In the genomic region with DNA sequence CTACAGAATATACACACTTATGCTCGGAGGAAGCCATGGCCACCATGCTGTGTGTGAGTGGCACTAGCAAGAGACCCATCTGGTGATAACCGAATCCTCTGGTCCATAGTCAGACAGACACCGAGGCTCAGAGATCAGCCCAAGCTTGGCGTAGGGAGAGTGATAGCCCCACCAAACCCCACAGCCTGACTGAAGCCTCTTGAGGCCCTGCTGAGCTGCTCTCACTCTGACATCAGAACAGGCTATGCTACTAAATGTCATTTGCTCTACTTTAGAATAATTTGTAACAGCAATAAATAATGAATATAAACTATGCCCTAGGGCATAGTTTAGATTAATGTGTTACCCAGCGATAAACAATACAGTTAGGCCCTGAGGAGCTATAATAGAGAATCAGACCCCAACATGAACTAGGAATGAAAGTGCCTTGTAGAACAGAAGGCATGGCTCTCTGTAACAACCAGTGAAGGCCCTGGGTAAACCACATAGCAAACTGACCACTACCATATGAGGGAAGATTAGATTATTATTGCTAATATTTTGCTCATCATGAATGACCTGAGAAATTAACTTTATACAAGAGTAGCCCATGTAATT, we compare ENCODE assay signal across 25 mouse cellular contexts.
"Had no signal": no experiment of that assay in that cellular context is flagged by ENCODE, and none has a peak within 500 bp of the region (broad histone marks: within the 10 kb centered on the region; RNA-seq: fewer than 3 reads in every experiment).

No protein-coding gene starts in this region.

- H3K36me3 ChIP-seq: intestine, embryonic 15.5 days had no signal

- H3K27me3 ChIP-seq: heart, embryonic 12.5 days; hindbrain, embryonic 12.5 days; intestine, embryonic 15.5 days; kidney, embryonic 15.5 days; limb, embryonic 13.5 days; limb, embryonic 15.5 days had no signal

- H3K4me3 ChIP-seq: gastrocnemius, adult 2 months; heart, embryonic 10.5 days; heart, embryonic 12.5 days; hindbrain, embryonic 10.5 days; hindbrain, embryonic 12.5 days; intestine, embryonic 15.5 days; kidney, embryonic 15.5 days; layer of hippocampus, adult 2 months; left cerebral cortex, adult 2 months; limb, embryonic 13.5 days; limb, embryonic 15.5 days had no signal

- H3K9me3 ChIP-seq: heart, embryonic 10.5 days; heart, embryonic 12.5 days; hindbrain, embryonic 10.5 days; hindbrain, embryonic 12.5 days; intestine, embryonic 15.5 days; kidney, embryonic 15.5 days; limb, embryonic 13.5 days; limb, embryonic 15.5 days had no signal

- H3K9ac ChIP-seq: heart, embryonic 12.5 days; hindbrain, embryonic 12.5 days; hindbrain, embryonic 14.5 days; intestine, embryonic 15.5 days; kidney, embryonic 15.5 days; limb, embryonic 13.5 days; limb, embryonic 15.5 days had no signal

- H3K4me1 ChIP-seq: heart, embryonic 10.5 days; heart, embryonic 12.5 days; hindbrain, embryonic 10.5 days; hindbrain, embryonic 12.5 days; intestine, embryonic 15.5 days; limb, embryonic 13.5 days; limb, embryonic 15.5 days had no signal

- DNase-seq: gastrocnemius, adult 2 months; gastrocnemius, postnatal 10 days; gastrocnemius, postnatal 25 days; heart, adult 18-20 months; heart, postnatal 10 days; heart, postnatal 4 days; kidney, adult 2 months; kidney, adult 9 months; kidney, postnatal 10 days; kidney, postnatal 25 days; kidney, postnatal 4 days had no signal

- H3K27ac ChIP-seq: gastrocnemius, adult 2 months; heart, embryonic 10.5 days; hindbrain, embryonic 10.5 days; hindbrain, embryonic 12.5 days; hindbrain, embryonic 14.5 days; intestine, embryonic 15.5 days; kidney, embryonic 15.5 days; layer of hippocampus, adult 2 months; left cerebral cortex, adult 2 months; limb, embryonic 13.5 days; limb, embryonic 15.5 days had no signal

- ATAC-seq: hindbrain, embryonic 16.5 days; inflammation-experienced regulatory T-cells, adult 6 months; intestine, embryonic 15.5 days; intestine, postnatal 0 days had no signal

- H3K4me2 ChIP-seq: heart, embryonic 12.5 days; hindbrain, embryonic 12.5 days; hindbrain, embryonic 14.5 days; intestine, embryonic 15.5 days; kidney, embryonic 15.5 days; limb, embryonic 13.5 days; limb, embryonic 15.5 days had no signal
